Mouse (Mus musculus) retina, postnatal 1 day (tissue): ENCODE measurements at regions not wholly inside any gene's neighbourhood (a gene's known extent, or its start where the extent isn't known, plus 50 kb on each side); places are given as distances from the start of the nearest gene placed in this dataset.

Experiments used
- DNase-seq: peaks from one replicate; pipeline ENCODE4 v3.0.0-alpha.2; 2012

DNA sequence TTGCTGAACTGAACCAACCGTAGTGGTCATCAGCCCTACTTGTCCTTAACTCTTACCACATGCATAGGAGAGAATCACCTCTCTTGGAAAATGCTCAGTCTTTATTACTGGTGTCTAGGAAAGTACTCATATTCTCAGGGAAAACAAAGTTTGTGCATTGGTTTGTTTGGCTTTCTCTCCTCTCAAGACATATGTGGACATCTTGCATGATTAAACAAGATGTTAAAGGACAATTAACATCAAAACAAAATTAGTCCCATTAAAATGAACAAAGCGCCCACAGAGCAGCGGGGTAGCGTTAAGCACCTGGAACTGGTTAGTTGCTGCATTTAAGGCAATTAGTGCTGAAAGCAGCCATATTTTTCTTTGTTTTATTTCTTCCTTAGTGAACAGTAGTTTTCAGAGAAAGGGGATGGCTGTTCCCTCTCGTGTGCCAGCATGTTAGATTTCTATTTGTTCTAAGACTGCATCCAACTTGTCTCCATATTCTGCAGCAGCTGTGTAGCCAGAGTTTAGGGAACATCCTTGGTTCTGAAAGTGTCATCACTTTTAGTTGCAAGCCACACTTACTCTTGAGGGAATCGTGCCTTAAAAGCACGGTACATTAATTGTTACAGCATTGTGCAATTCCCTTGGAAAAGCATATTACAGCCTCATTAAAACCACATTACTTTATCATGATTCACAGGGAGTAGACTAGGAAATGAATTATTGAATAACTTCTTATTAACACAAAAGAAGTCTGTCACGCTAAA, 137.7 kb downstream of the Ube2u start:
- peak; percentile 44 for DNase-seq

DNA sequence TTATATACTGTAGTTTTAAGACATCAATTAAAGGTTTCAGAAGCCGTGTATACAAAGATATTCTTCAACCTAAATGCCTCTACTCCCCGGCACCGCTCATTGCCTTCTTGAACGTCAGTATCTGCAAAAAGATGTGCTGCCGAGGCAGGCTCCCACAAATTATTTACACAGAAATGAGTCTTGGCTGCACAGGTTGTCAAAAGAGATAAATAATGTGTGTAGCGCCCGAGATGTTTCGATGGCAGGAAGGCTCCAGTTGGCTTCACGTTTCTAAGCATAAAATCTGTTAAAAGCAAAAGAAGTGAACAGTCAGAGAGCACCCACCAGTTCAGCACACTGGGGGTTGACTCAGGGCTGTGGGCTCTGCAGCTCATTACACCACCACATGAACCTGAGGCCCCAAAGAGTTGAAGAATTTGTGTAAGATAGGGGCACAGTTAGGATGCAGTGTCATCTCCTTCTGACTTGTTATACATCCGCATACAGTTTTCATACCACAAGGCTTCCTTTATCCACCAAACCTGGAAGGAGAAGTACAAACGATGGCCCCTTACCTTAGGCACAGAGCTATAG, 138.4 kb downstream of the Ube2u start:
- DNase-seq, result peak; percentile 48

DNA sequence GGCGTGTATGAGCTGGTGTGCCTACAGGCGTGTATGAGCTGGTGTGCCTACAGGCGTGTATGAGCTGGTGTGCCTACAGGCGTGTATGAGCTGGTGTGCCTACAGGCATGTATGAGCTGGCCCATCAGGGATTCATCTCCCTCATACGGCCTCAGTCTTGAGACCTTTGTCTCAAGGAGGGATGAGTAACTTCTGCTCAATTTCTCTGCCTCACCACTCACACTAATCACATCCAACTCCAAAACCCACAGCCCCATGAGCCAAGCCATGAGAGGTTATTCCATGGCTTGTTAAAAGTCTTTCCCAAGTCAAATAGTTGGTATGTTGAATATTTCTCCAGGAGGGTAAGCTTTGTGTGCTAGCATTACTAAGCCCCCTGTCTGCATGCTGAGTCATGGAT, 146.0 kb downstream of the Ube2u start:
- DNase-seq, result no peak

DNA sequence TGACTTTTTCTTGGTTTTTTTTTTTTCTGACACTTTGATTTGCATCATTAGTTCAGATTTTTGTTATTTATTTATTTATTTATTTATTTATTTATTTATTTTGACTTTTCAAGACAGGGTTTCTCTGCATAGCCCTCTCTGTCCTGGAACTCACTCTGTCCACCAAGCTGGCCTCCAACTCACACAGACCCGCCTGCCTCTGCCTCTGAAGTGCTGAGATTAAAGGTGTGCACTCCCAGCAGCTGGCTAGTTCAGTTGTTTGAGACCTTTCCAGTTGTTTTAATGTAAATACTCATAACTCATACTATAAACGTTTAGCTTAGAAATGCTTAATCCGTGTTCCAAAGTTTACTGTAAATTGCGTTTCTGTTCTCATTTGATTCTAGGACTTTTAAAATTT, 147.9 kb downstream of the Ube2u start:
- DNase-seq, result no peak

DNA sequence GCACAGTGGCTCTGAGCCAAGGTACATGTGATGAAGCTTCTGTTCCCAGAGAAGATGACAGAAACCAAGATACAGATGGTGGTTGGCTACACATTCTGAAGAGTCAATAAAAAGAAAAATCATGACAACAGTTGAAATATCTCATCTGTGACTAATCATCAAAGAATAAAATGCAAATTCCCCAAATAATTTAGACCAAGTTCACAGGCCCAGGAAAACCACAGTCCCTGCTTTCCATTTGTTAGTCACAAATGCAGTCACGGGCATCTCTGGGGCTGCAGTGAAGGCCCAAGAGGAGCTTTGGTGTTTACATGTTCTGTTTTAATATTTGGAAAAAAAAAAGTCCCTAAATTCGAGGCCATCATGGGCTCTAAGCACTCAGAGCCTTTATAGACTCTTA, 142.1 kb upstream of the Cachd1 start:
- DNase-seq, result no peak

DNA sequence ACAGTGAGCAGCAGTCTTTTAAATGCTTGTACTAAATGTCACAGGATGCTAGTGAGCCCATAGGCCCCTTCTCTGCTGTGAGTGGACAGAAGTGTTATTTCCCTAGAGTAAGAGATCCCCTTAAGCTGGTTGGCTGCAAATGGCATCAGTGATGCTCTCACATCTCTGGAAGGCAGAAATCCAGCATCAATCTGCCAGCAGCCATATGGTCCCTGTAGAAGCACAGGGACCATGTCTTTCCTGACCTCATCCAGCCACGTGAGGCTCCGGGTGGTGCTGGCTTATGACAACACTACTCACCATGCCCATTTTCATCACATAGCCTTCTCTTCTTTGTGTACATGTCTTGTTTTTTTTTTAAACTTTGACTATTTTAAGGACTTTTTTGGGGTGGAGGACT, 138.9 kb upstream of the Cachd1 start:
- no peak for DNase-seq

DNA sequence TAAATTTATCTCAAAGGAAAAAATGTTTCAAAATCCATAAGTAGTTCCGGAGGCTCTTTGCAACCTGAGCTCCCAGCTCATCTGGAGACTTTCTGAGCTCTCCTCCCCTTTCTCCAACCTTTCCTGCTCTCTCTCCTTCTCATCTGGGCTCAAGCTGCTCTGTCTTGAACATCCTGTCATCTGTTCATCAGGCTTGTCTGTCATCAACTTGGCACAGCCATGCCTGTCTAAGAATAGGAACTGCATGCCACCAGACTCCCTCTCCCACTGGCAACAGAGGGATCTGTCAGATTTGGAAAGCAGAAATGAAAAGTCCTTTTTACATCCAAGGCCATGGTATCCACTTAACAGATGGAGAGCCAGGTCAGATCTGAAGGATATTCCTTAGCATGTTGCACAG, 115.3 kb upstream of the Cachd1 start:
- DNase-seq, result no peak

DNA sequence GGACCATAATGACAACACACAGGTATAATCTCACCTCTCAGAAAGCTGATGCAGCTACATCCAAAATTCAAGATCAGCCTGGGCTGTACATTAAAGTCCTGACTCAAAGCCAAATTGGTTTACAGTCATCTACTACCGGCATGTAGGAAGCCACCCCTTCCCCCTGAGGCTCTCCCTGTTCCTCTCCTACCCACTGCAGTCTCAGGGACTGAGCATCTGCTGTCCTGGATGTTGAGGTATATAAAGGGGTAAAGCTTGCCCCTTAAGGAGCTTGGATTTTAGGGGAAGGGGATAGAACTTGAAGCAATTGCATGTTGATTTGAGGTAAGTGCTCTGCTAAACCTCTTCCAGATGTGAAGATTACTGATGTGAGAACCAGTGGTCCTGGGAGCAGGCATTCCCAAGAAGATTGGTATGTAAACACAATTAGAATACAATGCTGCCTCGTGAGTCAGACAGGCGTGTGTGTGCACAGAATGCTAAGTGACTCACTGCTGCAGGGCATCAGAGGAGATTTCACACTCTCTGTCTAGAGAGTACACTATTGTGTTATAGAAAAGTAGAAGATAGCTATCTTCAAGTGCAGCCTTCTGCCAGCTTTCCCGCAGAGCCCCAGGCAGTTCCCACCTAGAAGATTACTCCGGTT, 111.7 kb upstream of the Cachd1 start:
- DNase-seq, result peak; percentile 19

DNA sequence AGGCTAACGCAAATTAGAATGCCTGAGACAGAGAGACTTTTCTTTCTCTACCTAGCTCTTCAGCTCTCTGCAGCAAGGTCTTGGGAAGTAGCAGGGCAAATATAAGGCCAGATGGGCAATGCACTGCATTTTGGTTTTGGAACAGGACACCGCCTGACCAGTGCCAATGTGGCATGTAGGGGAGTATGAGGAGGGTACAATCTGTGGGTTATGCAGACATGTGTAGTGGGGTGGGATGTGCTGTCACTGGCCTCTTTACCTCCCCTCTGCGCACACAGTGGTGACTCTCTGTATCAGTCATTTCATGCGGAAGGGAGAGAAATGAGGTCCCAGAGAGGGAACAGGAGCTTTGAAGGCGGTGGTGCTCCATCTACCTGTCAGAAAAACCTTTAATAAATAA, 105.9 kb upstream of the Cachd1 start:
- peak; percentile 33 for DNase-seq

DNA sequence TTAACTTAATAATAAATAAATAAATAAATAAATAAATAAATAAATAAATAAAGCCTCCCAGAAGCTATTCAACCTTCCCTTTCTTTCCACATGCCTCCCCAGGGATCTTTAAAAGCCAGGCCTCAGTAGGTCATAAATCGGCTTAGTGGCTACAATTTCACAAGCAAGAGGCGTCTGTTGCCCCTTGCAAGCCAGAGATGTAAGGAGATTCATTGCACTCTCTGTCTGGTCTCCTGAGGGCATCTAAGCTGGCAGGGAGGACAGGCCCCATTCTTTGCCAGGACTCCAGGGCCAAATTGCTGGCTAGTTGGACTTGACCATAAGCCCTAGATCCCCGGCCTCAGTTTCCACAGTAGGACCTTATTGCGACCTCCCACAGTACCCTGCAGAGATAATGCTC, 101.6 kb upstream of the Cachd1 start:
- DNase-seq, result no peak

DNA sequence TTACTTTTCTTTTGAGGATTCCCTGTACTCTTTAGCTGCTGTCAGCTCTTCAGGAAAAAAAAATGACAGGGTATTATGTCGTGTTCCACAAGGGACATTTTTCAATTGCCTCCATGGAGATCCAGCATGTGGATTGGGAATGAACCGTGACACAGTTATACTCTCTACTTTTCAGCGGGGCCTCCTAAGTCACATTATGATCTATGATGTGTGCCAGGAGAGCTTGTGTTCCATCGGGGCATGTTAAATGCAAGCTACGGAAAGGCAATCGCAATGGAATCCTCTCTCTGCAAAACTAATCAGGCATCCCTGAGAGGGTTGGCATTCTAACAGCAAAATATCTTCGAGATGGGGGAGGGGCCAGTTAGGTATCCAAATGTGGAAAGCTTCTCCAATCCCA, 92.7 kb upstream of the Cachd1 start:
- DNase-seq, result no peak

DNA sequence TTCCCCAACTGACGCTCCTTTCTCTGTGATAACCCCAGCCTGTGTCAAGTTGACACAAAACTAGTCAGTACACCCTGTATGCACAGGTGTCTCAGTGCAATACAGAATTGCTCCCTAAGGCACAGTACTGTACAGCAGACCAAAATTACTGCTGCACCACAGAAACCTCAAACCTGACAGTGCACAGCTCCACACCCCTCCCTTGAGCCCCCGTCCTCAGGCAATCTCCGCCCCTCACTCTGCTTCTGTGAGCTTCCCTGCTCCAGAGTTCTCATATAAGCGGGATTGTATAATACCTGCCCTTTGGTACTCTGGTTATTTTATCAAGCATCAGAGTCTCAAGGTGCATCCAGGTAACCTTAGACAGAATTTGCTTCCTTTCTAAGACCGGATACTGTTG, 76.5 kb upstream of the Cachd1 start:
- DNase-seq, result no peak

DNA sequence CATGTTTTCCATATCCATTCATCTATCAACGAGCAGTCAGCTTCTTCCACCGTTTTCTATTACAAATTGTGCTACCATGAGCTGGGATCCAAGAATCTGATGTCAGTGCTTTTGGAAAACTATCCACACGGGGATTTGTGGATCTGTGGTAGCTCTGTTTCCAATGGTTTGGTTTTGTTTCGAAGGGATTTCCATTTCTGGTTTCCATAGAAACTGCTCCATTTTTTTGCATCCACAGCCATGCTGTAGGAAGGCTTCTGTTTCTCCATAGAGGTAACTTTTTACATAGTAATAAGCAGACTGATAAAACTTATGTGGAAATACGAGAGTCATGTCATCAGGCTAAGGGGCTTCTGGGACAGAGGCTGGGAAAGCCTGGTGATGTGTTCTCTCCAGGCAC, 76.1 kb upstream of the Cachd1 start:
- DNase-seq, result no peak

DNA sequence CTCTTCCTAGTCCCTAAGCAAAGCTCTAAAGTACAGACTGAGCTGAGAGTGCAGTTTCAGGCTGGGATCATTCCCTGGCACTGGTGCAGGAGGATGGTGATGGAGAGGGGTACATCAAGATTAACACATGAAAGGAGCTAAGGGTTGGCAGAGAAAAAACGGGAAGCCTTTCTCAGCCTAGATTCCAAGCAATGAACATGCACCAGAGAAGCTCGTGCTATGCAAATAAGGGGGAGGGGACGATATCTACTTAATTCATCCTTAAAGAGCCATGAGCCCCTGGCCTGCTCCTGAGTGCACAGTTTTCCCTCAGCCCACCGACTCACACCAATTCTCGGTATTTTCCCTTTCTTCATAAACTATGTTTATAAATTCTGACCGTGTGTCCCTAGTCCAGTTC, 70.5 kb upstream of the Cachd1 start:
- no peak for DNase-seq

DNA sequence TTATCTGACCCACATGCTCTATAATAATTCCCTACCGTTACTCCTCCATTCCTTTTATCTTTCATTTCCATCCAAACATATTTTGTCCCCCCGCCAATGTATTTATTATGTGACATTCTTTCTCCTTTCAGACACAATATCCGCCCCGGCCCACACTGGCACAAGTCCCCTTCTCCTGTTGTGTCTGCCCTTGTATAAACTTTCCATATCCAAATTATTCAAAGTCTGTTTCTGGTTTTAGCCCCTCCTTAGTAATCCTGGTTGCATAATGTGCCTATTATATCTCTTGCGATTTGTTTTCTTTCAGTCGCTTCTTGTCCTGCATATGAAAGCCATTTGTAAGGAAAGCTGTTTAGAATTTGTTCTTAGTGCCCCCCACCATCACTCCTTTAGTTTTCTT, 69.3 kb upstream of the Cachd1 start:
- no peak for DNase-seq

DNA sequence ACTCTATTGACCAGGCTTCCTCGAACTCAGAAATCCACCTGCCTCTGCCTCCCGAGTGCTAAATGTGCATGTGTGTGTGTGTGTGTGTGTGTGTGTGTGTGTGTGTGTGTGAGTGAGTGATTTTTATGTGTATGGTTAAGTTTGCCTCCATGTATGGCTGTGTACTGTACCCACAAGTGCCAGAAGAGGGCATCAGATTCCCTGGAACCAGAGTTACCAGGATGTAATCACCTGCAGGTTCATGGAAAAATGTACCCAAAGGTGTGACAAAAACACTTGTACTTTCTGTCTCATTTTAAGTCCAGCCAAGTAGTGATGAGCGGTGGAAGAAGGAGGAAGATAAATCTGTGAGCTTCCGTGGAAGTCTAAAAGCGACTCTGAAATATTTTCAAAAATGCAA, 68.2 kb upstream of the Cachd1 start:
- no peak for DNase-seq

DNA sequence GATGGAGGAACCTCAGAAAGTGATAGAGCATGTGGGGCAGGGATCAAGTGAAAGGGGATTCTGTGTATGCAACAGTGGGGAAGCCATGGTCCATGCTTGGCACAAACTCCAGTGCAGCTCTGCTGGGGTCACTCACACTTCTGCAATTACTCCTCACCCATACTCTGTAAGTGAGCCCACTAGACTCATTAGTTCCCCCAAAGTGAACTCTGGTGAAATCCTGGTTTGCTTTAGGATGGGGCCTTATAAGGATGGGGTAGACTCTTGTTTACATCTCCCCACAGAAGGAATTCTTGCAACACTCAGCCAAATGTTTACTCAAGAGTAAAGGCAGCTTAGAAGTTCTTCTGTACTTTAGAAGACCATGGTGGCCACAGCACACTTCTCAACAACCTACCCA, 62.2 kb upstream of the Cachd1 start:
- no peak for DNase-seq

DNA sequence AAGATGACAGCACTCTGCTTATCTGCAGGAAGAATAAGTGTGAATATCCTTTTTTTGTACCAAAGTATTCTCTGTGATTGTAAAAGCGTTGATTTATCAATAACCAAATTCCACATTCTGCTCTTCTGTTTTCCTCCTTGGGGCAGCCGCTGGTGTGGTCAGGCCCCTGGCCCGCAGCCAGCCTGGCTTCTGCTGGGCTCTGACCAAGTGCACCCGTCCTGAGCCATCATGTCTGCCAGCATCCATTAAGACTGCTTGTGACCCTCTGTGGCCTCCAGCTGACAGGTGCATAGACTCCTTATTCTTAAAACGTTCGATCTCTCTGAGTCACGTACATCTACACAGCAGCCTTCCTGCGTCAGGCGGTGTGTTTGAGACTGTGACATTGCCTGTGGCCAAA, 58.9 kb upstream of the Cachd1 start:
- peak; percentile 11 for DNase-seq

DNA sequence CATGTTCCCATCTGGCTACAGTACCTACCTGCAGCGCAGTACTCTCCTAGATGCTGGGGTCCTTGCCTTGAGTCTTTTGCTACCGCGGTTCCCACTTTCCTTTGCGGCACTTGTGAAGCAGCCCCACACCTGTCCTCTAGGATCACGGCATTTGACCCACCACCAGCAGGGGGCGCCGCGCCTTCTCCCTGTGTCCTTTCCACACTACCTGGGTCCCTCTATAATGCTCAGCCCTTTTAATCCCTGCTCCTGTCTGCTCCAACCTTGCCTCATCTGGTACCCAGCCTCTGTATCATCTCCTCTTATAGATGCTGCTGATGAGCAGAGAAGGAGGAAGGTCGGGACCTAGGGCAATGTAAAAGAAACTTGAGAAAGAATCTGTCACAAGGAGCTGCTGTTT, 53.9 kb upstream of the Cachd1 start:
- peak; percentile 49 for DNase-seq

DNA sequence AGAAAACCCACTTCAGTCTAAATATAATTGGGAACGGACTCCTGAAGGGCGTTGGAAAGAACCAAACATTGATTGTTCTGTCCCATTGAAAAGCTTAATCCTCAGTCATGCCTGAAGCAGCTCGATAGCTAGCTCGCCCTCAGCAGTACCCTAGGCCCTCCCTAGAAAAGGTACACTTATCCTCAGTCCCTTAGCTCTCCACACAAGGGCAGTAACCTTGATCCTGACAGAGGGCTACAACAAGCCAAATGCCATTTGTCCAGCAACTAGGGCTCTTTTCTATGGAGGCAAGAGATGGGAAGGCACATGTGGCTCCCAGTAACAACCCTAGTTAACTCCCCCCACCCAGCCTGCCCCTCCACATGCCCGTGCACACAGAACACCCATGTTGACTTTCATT, 53.4 kb upstream of the Cachd1 start:
- DNase-seq, result no peak

DNA sequence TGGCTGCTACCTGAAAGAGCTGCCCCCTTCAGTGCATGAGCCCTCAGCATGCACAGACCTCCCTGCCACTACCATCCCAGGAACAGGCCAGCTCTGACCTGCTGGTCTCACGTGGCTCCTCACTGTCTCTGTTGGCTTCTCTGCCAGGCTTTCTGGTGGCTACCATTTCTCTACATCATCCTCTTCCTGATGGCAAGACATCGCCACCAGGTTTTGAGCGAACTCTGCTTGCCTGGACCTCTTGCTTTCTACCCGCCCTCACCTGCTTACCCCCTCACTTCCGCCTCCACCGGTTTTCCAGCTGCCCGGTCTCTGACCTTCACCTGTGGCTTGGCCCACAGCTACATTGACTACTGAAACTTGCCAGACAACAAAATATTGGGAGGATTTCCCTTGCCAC, 50.7 kb upstream of the Cachd1 start:
- DNase-seq, result no peak

DNA sequence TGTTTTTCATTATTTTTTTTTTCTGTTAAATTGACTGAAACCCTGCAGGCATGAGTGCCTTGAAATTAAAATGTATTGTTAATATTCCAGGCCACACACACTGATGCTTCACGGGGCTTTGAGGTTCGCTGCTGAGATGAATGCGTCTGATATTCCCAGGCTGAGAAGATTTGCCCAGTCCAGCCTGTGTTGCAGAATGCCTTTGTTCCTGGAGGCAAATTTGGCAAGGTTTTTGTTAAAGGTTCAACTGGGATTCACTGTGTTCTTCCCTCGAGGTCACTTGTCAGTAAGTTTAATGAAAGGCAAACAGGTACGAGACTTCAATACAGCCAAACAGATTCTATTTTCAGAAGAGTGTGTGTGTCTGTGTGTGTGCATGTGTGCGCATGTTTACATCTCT, 50.0 kb upstream of the Cachd1 start:
- DNase-seq, result no peak
